Mouse (Mus musculus) liver, embryonic 14.5 days (tissue): ENCODE results near the gene Eif4e1b. TPM values are rescaled to one million over a fixed set of nuclear protein-coding genes. Genes with fewer than 3 reads are reported as not detected.
A peak's percentile ranks its signal among the peaks of the same experiment; 100 is the strongest.

Experiments
- ATAC-seq: fragments of 200-750 bp; cut with Nextera tagmentation; 2 replicates; pipeline ENCODE4 v1.8.0; 2017; ENCODE audit warnings: moderate number of reproducible peaks, mild to moderate bottlenecking, moderate library complexity; ENCODE audit not compliant: insufficient read depth
- DNase-seq, 3 experiments: peaks; one replicate each; pipeline ENCODE4 v3.0.0-alpha.2; 2012 to 2013; ENCODE audit warnings: low read depth in 3 of 3, low spot score in 3 of 3
- H3K27ac ChIP-seq: fragments of 300-500 bp; sonication (generic); 2 replicates; pipeline ENCODE4 v1.5.1; 2014; ENCODE audit warnings: moderate library complexity, mild to moderate bottlenecking, control low read depth, inconsistent platforms
- H3K27me3 ChIP-seq: fragments of 300-500 bp; sonication (generic); 2 replicates; pipeline ENCODE4 v1.6.1; 2014; ENCODE audit warnings: mild to moderate bottlenecking, low read length, moderate library complexity; ENCODE audit not compliant: control insufficient read depth, insufficient read depth
- H3K36me3 ChIP-seq: fragments of 300-500 bp; sonication (generic); replicated peaks from 2 replicates; pipeline ENCODE4 v1.6.1; 2014; ENCODE audit warnings: low read depth; ENCODE audit not compliant: control insufficient read depth, insufficient read depth
- H3K4me1 ChIP-seq, 2 experiments: fragments of 200-500 bp in 1 of 2; fragments of 300-500 bp in 1 of 2; sonication (generic) in 1 of 2; replicated peaks; 2 replicates each; pipeline ENCODE4 v1.6.1; 2012 to 2014; ENCODE audit warnings: antibody characterized with exemption in 1 of 2, inconsistent platforms in 1 of 2, low read length in 1 of 2; ENCODE audit not compliant: control insufficient read depth in 2 of 2, insufficient read depth in 2 of 2
- H3K4me2 ChIP-seq: fragments of 300-500 bp; sonication (generic); 2 replicates; pipeline ENCODE4 v1.6.1; 2014; ENCODE audit warnings: low read depth, mild to moderate bottlenecking, control low read depth, moderate library complexity
- H3K4me3 ChIP-seq, 2 experiments: fragments of 200-500 bp in 1 of 2; fragments of 300-500 bp in 1 of 2; sonication (generic) in 1 of 2; 2 replicates each; pipeline ENCODE4 v1.5.1; 2012 to 2014; ENCODE audit warnings: low read depth in 2 of 2, low read length in 2 of 2, mild to moderate bottlenecking in 2 of 2, control low read depth in 1 of 2, inconsistent platforms in 1 of 2, moderate library complexity in 1 of 2; ENCODE audit not compliant: insufficient read depth in 1 of 2
- H3K9ac ChIP-seq: fragments of 300-500 bp; sonication (generic); replicated peaks from 2 replicates; pipeline ENCODE4 v1.6.1; 2014; ENCODE audit warnings: mild to moderate bottlenecking, control low read depth, moderate library complexity
- H3K9me3 ChIP-seq: fragments of 300-500 bp; sonication (generic); 2 replicates; pipeline ENCODE4 v1.6.1; 2016; ENCODE audit warnings: low read length, mixed read lengths; ENCODE audit not compliant: control insufficient read depth
- CTCF ChIP-seq: IDR thresholded peaks from 2 replicates; pipeline ENCODE4 v1.5.1; 2016; ENCODE audit warnings: antibody characterized with exemption, low read depth, control low read depth
- EP300 ChIP-seq: IDR thresholded peaks from 2 replicates; pipeline ENCODE4 v1.6.1; 2016; ENCODE audit warnings: antibody characterized with exemption, low read depth
- WGBS: fragments of 180-500 bp; shearing (Covaris S2); extraction: QIAGEN DNeasy Blood & Tissue Kit; methylation state at CpG from one replicate; pipeline ENCODE4 v1.1.7; 2014; ENCODE audit not compliant: insufficient replicate concordance; 5-methylcytosine and 5-hydroxymethylcytosine counted together
- polyA plus RNA-seq, 2 experiments: library from polyadenylated mRNA; depleted of rRNA in 1 of 2; stranded (reverse) in 1 of 2; unstranded in 1 of 2; fragments of >200 nt; fragmentation: Nextera tagmentation in 1 of 2; extraction: Ambion mirVana in 1 of 2; gene quantifications; 2 replicates each; pipeline versions ENCODE4 v1.2.1 to v1.2.3; 2012 to 2014

Eif4e1b gene
- polyA plus RNA-seq, 2 experiments, result not detected

- Histone ChIP-seq H3K9ac (no peak overlapping the region), H3K9me3 (no peaks in the 10 kb centered on the region), H3K27me3 (peaks cover 26% of the 10 kb centered on the region), H3K36me3 (no peaks in the 10 kb centered on the region), H3K4me1 (no peaks in the 10 kb centered on the region), H3K27ac (no peak overlapping the region), H3K4me2 (no peak overlapping the region), H3K4me3 (no peak overlapping the region)
- TF ChIP-seq CTCF (no peak), EP300 (no peak)
- DNase-seq, result peak in 1 of 3 experiments; percentile 3
- 4% methylated on average over 8 of the region's 8 CpGs for WGBS
- no peak for ATAC-seq
Measured at GRCm38 (mm10) chr13:54750699-54751098, 33.1 kb upstream of the Eif4e1b start.

GRCm38 (mm10) chr13:54752656-54753055, 31.1 kb upstream of the Eif4e1b start:
- Histone ChIP-seq H3K27ac (no peak overlapping the region), H3K4me2 (no peak overlapping the region), H3K36me3 (no peaks in the 10 kb centered on the region), H3K9ac (no peak overlapping the region), H3K9me3 (no peaks in the 10 kb centered on the region), H3K4me1 (0 out of 4 replicates have a peak, but pooled peaks cover 0 to under 1% of the 10 kb centered on the region in 2 experiments), H3K27me3 (peaks cover 26% of the 10 kb centered on the region), H3K4me3 (no peak overlapping the region)
- 52% methylated on average over 10 of the region's 10 CpGs for WGBS
- DNase-seq (no peak), ATAC-seq (no peak)
- TF ChIP-seq EP300 (no peak), CTCF (no peak)

- Histone ChIP-seq H3K4me2 (no peak overlapping the region), H3K27me3 (peaks cover 28% of the 10 kb centered on the region), H3K36me3 (no peaks in the 10 kb centered on the region), H3K27ac (no peak overlapping the region), H3K9ac (no peak overlapping the region), H3K9me3 (no peaks in the 10 kb centered on the region), H3K4me3 (no peak overlapping the region), H3K4me1 (0 out of 4 replicates have a peak, but pooled peaks cover 0 to 2% of the 10 kb centered on the region in 2 experiments)
- TF ChIP-seq EP300 (no peak), CTCF (no peak)
- ATAC-seq (no peak), DNase-seq (no peak)
- 46% methylated on average over 6 of the region's 6 CpGs for WGBS
Measured at GRCm38 (mm10) chr13:54753733-54754132, 30.1 kb upstream of the Eif4e1b start.

- no peak for TF ChIP-seq EP300
- TF ChIP-seq CTCF, result no peak
- Histone ChIP-seq H3K27ac (no peak overlapping the region), H3K9me3 (no peaks in the 10 kb centered on the region), H3K4me3 (no peak overlapping the region), H3K4me2 (no peak overlapping the region), H3K36me3 (no peaks in the 10 kb centered on the region), H3K9ac (no peak overlapping the region), H3K27me3 (peaks cover 22% of the 10 kb centered on the region), H3K4me1 (0 out of 4 replicates have a peak, but pooled peaks cover 0 to 2% of the 10 kb centered on the region in 2 experiments)
- DNase-seq (no peak), ATAC-seq (no peak)
- 35% methylated on average over 12 of the region's 12 CpGs for WGBS
Measured at GRCm38 (mm10) chr13:54754169-54755080, 29.4 kb upstream of the Eif4e1b start.

GRCm38 (mm10) chr13:54755201-54755830, 28.5 kb upstream of the Eif4e1b start:
- Histone ChIP-seq H3K9ac (no peak overlapping the region), H3K4me1 (0 out of 4 replicates have a peak, but pooled peaks cover 0 to 2% of the 10 kb centered on the region in 2 experiments), H3K27me3 (peaks cover 17% of the 10 kb centered on the region), H3K4me2 (no peak overlapping the region), H3K27ac (no peak overlapping the region), H3K9me3 (no peaks in the 10 kb centered on the region), H3K4me3 (no peak overlapping the region), H3K36me3 (no peaks in the 10 kb centered on the region)
- 23% methylated on average over 9 of the region's 9 CpGs for WGBS
- DNase-seq (no peak), ATAC-seq (no peak)
- TF ChIP-seq CTCF (no peak), EP300 (no peak)
